In the genomic region with DNA sequence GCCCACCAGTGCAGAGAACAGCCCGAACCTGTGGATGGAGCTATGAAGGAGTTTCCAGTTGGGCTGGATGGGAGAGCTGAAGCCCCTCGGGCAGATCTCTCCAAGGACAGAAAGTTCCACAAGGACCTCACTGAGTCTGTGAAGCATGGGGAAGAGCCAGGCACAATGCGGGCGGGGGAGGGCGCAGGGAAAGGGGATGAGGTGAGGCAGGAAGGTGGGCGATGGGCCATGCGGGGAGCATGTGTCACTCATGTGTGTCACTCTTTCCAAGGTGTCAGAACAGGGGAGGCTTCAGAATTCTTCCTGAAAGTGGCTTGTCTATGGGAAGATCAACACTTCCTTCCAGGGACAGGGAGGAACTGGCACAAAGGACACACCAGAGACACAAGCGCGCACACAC, we compare ENCODE assay signal across 9 mouse cellular contexts. TPM values are rescaled to one million over a fixed set of nuclear protein-coding genes. Genes with fewer than 3 reads are reported as not detected.
DNase-seq lines count a peak whose midpoint lies in the region; ATAC-seq and TF ChIP-seq lines count a peak whose summit lies in the region.
"Had no signal": no experiment of that assay in that cellular context is flagged by ENCODE, and none has a peak within 500 bp of the region (broad histone marks: within the 10 kb centered on the region; RNA-seq: fewer than 3 reads in every experiment).

No protein-coding gene starts in this region.

- no peaks in the 10 kb centered on the region for H3K36me3 ChIP-seq in heart, embryonic 13.5 days
- H3K36me3 ChIP-seq in midbrain, embryonic 12.5 days, result no peaks in the 10 kb centered on the region
- H3K36me3 ChIP-seq in midbrain, postnatal 0 days (ENCODE audit: insufficient read depth, low read length), result no peaks in the 10 kb centered on the region
- 0 out of 2 replicates have a peak, but pooled peaks cover 2% of the 10 kb centered on the region for H3K36me3 ChIP-seq in hindbrain, embryonic 16.5 days (ENCODE audit: control insufficient read depth, insufficient read depth, low read length)
- no peaks in the 10 kb centered on the region; the same call in 1 of the 2 replicates for H3K36me3 ChIP-seq in stomach, postnatal 0 days (ENCODE audit: control insufficient read depth, insufficient read depth, low read length)

- no peaks in the 10 kb centered on the region for H3K9me3 ChIP-seq in heart, embryonic 13.5 days
- H3K9me3 ChIP-seq in midbrain, embryonic 12.5 days, result no peaks in the 10 kb centered on the region
- no peaks in the 10 kb centered on the region for H3K9me3 ChIP-seq in midbrain, postnatal 0 days (ENCODE audit: low read length)
- H3K9me3 ChIP-seq in hindbrain, embryonic 16.5 days (ENCODE audit: control insufficient read depth, low read length), result peaks cover 3% of the 10 kb centered on the region; the same call in 1 of the 2 replicates
- H3K9me3 ChIP-seq in stomach, postnatal 0 days (ENCODE audit: control insufficient read depth, low read length), result no peaks in the 10 kb centered on the region

- no peak for TF ChIP-seq CTCF in midbrain, postnatal 0 days (IDR thresholded peaks at IDR 0.05)
- no peak for TF ChIP-seq CTCF in stomach, postnatal 0 days (IDR thresholded peaks at IDR 0.05; ENCODE audit: low read depth)

- H3K27me3 ChIP-seq in heart, embryonic 13.5 days (replicated peaks), result no peaks in the 10 kb centered on the region
- no peaks in the 10 kb centered on the region for H3K27me3 ChIP-seq in midbrain, embryonic 12.5 days
- no peaks in the 10 kb centered on the region for H3K27me3 ChIP-seq in midbrain, postnatal 0 days (ENCODE audit: insufficient read depth, low read length)
- H3K27me3 ChIP-seq in hindbrain, embryonic 16.5 days (replicated peaks; ENCODE audit: control insufficient read depth, insufficient read depth, low read length), result no peaks in the 10 kb centered on the region
- no peaks in the 10 kb centered on the region for H3K27me3 ChIP-seq in stomach, postnatal 0 days (ENCODE audit: control insufficient read depth, insufficient read depth, low read length)
- H3K27me3 ChIP-seq: megakaryocyte, embryonic 14.5 days had no signal

- H3K4me3 ChIP-seq in heart, embryonic 13.5 days, result no peak overlapping the region
- H3K4me3 ChIP-seq in midbrain, embryonic 12.5 days, result no peak overlapping the region
- H3K4me3 ChIP-seq in midbrain, postnatal 0 days (ENCODE audit: low read depth, low read length), result no peak overlapping the region
- H3K4me3 ChIP-seq in hindbrain, embryonic 16.5 days (ENCODE audit: low read length), result no peak overlapping the region
- no peak overlapping the region for H3K4me3 ChIP-seq in stomach, postnatal 0 days (ENCODE audit: low read depth, low read length)
- H3K4me3 ChIP-seq: megakaryocyte, embryonic 14.5 days had no signal

- H3K4me2 ChIP-seq in heart, embryonic 13.5 days, result no peak overlapping the region
- no peak overlapping the region for H3K4me2 ChIP-seq in midbrain, embryonic 12.5 days (replicated peaks)
- H3K4me2 ChIP-seq in midbrain, postnatal 0 days (ENCODE audit: low read depth, low read length, poor library complexity, severe bottlenecking), result no peak overlapping the region
- H3K4me2 ChIP-seq in hindbrain, embryonic 16.5 days (ENCODE audit: low read length), result no peak overlapping the region
- H3K4me2 ChIP-seq in stomach, postnatal 0 days (replicated peaks; ENCODE audit: low read depth), result no peak overlapping the region

- peak overlapping the region; percentile 93 for H3K27ac ChIP-seq in heart, embryonic 13.5 days (replicated peaks)
- 0 out of 2 replicates have a peak overlapping the region, but pooled peaks have one; percentile 40 for H3K27ac ChIP-seq in midbrain, embryonic 12.5 days (replicated peaks)
- H3K27ac ChIP-seq in midbrain, postnatal 0 days (ENCODE audit: low read depth, low read length), result no peak overlapping the region
- peak overlapping the region; percentile 55 for H3K27ac ChIP-seq in hindbrain, embryonic 16.5 days (ENCODE audit: low read depth, low read length)
- H3K27ac ChIP-seq in stomach, postnatal 0 days (replicated peaks), result peak overlapping the region; percentile 80

- no peak for DNase-seq in heart, adult 9 months (ENCODE audit: low spot score in 2 of 2)
- no peak for DNase-seq in midbrain, postnatal 0 days (ENCODE audit: low spot score)
- no peak for DNase-seq in stomach, postnatal 0 days (ENCODE audit: low spot score)
- no peak for DNase-seq in adrenal gland, postnatal 10 days
- DNase-seq in gastrocnemius, adult 8-10 months (ENCODE audit: low spot score in 2 of 2), result no peak

- 80% methylated on average over 9 of the region's 9 CpGs for WGBS in heart, embryonic 13.5 days
- WGBS in midbrain, embryonic 12.5 days, result 91% methylated on average over 9 of the region's 9 CpGs
- whole genome bisulfite sequencing in midbrain, postnatal 0 days, result 87% methylated on average over 9 of the region's 9 CpGs
- 89% methylated on average over 9 of the region's 9 CpGs for whole genome bisulfite sequencing in hindbrain, embryonic 16.5 days
- 67% methylated on average over 9 of the region's 9 CpGs for WGBS in stomach, postnatal 0 days

- H3K4me1 ChIP-seq in heart, embryonic 13.5 days, result peaks cover 60% of the 10 kb centered on the region
- peaks cover 9% of the 10 kb centered on the region; the same call in 1 of the 2 replicates for H3K4me1 ChIP-seq in midbrain, embryonic 12.5 days
- H3K4me1 ChIP-seq in midbrain, postnatal 0 days (ENCODE audit: insufficient read depth, low read length), result peaks cover 5% of the 10 kb centered on the region
- H3K4me1 ChIP-seq in hindbrain, embryonic 16.5 days (ENCODE audit: control insufficient read depth, insufficient read depth, low read depth, low read length), result peaks cover 6% of the 10 kb centered on the region
- H3K4me1 ChIP-seq in stomach, postnatal 0 days (replicated peaks; ENCODE audit: control insufficient read depth, insufficient read depth), result peaks cover 18% of the 10 kb centered on the region
- H3K4me1 ChIP-seq: megakaryocyte, embryonic 14.5 days had no signal

- H3K9ac ChIP-seq in heart, embryonic 13.5 days, result peak overlapping the region; percentile 67
- no peak overlapping the region for H3K9ac ChIP-seq in midbrain, embryonic 12.5 days (replicated peaks)
- H3K9ac ChIP-seq in midbrain, postnatal 0 days (replicated peaks; ENCODE audit: low read length, poor library complexity, severe bottlenecking), result no peak overlapping the region
- H3K9ac ChIP-seq in hindbrain, embryonic 16.5 days (ENCODE audit: low read depth, low read length), result no peak overlapping the region
- peak overlapping the region; percentile 18; the same call in 1 of the 2 replicates for H3K9ac ChIP-seq in stomach, postnatal 0 days (ENCODE audit: low read length)

- ATAC-seq in heart, embryonic 13.5 days (ENCODE audit: extremely low read depth, insufficient number of reproducible peaks, low FRiP score, low TSS enrichment), result no peak
- no peak for ATAC-seq in midbrain, embryonic 12.5 days (ENCODE audit: low FRiP score, low read depth)
- no peak for ATAC-seq in midbrain, postnatal 0 days (ENCODE audit: low FRiP score)
- no peak for ATAC-seq in hindbrain, embryonic 16.5 days
- no peak for ATAC-seq in stomach, postnatal 0 days (ENCODE audit: low FRiP score, low TSS enrichment)

- no peak for TF ChIP-seq EP300 in stomach, postnatal 0 days (optimal IDR thresholded peaks at IDR 0.05)

RNA-seq across cellular contexts. Expression of a gene that starts 58.3 kb away (rescaled TPM):
- polyA plus RNA-seq in heart, embryonic 13.5 days (2015; fragmentation: Nextera tagmentation; extraction: Ambion mirVana), result 5.2 and 5.8 TPM in 2 replicates
- polyA plus RNA-seq in midbrain, embryonic 12.5 days (2016; fragmentation: Nextera tagmentation; extraction: Ambion mirVana), result 20.9 and 22.0 TPM in 2 replicates
- total RNA-seq in midbrain, postnatal 0 days (2014; rRNA removed), result 70.2 and 87.2 TPM in 2 replicates
- polyA plus RNA-seq in midbrain, postnatal 0 days (2015; fragmentation: Nextera tagmentation; extraction: Ambion mirVana), result 23.6 and 25.6 TPM in 2 replicates
- polyA plus RNA-seq in hindbrain, embryonic 16.5 days (2015; fragmentation: Nextera tagmentation; extraction: Ambion mirVana), result 26.4 and 27.1 TPM in 2 replicates
- polyA plus RNA-seq in stomach, postnatal 0 days (2015; fragmentation: Nextera tagmentation; extraction: Ambion mirVana), result 11.4 and 13.6 TPM in 2 replicates
- 10 to 100 TPM; 17.0 to 23.0 TPM for total RNA-seq in adrenal gland, postnatal 10 days (2021)
- 1 to 10 TPM; 1.3 to 1.9 (median 1.7) TPM for total RNA-seq in gastrocnemius, adult 8-10 months (2022)

Comparison
In these comparisons a context has a peak if more than half of its experiments do, and no peak if none do; other contexts are left out.
1. H3K9ac ChIP-seq: peak in heart, embryonic 13.5 days (single experiment) and stomach, postnatal 0 days (single experiment); none in midbrain, embryonic 12.5 days (single experiment), midbrain, postnatal 0 days (single experiment) and hindbrain, embryonic 16.5 days (single experiment).